Mouse (Mus musculus): Measurements from ENCODE around the gene Olfr393. TPM values are rescaled to one million over a fixed set of nuclear protein-coding genes. Genes with fewer than 3 reads are reported as not detected.

Olfr393 gene
- total RNA-seq (2022) = not detected

DNA sequence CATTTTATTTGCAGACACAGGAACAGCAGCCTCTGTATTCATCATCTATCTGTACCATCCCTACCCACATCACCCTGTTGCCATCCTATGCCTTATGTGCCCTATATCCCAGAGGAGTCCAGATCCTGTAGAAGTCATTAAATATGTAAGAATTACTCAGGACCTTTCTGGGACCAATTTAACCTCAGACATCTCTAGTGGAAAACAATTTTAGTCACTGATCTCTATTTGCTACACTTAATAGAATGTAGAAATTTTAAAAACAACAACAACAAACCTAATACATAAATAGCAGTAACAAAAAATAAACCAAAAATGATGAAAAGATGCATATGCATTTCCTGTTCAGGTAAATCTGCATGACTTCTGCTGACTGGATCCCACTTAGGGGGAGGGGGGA is at the start of gene Olfr393:
Gene Olfr393, minus strand, starts transcription at position 101 of the 400 bp plus-strand sequence.
- DNase-seq = no peak

DNA sequence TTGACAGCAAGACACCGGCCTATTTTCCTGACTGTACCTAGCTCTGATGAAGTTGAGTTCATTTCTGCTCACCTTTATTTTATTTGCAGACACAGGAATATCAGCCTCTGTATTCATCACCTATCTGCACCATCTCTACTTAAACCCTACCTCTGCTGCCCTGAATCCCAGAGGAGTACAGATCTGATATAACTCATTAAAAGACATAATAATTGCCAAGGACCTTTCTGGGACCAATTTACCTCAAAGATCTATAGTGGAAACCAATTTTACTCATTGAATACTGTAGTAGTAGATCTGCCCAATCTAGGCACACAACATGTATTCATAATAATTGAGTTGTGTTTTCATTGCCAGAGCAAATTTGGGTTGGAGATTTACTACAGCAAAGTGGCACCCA is 39.4 kb upstream of the Olfr393 start, which contains the start of gene Olfr394:
Gene Olfr394, minus strand, starts transcription at position 101 of the 400 bp plus-strand sequence.
- DNase-seq = no peak

DNA sequence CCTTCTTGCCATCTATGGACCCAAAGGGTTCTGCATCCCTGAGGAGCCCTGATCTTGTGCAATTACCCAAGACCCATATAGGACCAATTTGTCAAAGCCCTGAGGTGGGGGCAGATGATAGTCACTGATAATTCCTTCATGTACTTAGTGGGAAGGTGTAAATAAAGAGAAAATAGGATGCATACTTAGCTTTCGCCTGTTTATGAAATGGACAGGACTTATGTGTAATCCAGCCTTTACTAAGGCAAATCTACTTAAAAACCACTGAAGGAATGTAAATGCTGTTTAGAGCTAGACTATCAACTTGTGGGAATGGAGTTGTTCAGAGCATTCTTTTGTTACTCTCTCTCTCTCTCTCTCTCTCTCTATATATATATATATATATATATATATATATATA is 34.3 kb downstream of the Olfr393 start, which contains the start of gene Olfr392:
Gene Olfr392, minus strand, starts transcription at position 101 of the 400 bp plus-strand sequence.
- no peak for DNase-seq

DNA sequence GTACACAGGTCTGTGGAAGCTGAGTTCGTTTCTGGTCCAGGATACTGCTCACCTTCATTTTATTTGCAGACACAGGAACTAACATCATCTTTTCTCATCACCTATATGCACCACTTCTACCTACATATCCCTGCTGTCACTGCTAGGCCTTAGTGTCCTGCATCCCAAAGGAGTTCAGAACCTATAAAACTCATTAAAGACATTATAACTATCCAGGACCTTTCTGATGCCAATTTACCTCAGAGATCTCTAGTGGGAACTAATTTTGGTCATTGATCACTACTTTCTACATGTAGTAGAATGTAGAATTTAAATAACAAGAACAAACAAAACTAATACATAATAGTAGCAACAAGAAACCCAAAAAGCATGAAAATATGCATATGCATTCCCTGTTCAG is 48.3 kb downstream of the Olfr393 start, which contains the start of gene Olfr391-ps:
Gene Olfr391-ps, minus strand, starts transcription at position 101 of the 400 bp plus-strand sequence.
- no peak for DNase-seq

Other genes with a start within 250 kb of the Olfr393 start
- not detected for gene Zfp735, start 162.7 kb downstream of the Olfr393 start, total RNA-seq (2022)
- not detected for gene Olfr389, start 70.7 kb downstream of the Olfr393 start, total RNA-seq (2022)
- gene Olfr390, start 68.5 kb downstream of the Olfr393 start, total RNA-seq (2022) = not detected
- gene Olfr391-ps, start 48.4 kb downstream of the Olfr393 start, total RNA-seq (2022) = not detected
- not detected for gene Olfr392, start 34.4 kb downstream of the Olfr393 start, total RNA-seq (2022)
- not detected for gene Olfr394, start 39.3 kb upstream of the Olfr393 start, total RNA-seq (2022)
- not detected for gene Olfr395, start 57.8 kb upstream of the Olfr393 start, total RNA-seq (2022)
- not detected for gene Olfr23, start 85.2 kb upstream of the Olfr393 start, total RNA-seq (2022)
- not detected for gene Olfr397, start 109.4 kb upstream of the Olfr393 start, total RNA-seq (2022)
- gene Olfr398, start 139.0 kb upstream of the Olfr393 start, total RNA-seq (2022) = not detected
- not detected for gene Olfr139, start 205.1 kb upstream of the Olfr393 start, total RNA-seq (2022)
- gene Olfr399, start 205.2 kb upstream of the Olfr393 start, total RNA-seq (2022) = not detected
- gene Zfp616, start 218.5 kb upstream of the Olfr393 start, total RNA-seq (2022) = not detected